21 mouse cellular contexts compared by ENCODE assay signal in the genomic region with DNA sequence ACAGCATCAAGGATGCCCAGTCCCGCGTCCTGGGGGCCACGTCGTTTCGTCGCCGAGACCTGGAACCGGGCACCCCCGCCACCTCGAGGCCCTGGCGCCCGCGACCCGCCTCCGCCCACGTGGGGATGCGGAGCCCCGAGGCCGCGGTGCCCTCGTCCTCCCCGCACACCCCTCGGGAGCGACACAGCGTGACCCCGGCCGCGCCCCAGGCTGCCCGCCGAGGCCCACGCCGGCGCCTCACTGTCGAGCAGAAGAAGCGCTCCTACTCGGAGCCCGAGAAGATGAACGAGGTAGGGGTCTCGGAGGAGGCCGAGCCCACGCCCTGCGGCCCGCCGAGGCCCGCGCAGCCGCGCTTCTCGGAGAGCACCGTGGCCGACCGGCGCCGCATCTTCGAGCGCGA.
A peak's percentile ranks its signal among the peaks of the same experiment; 100 is the strongest.
DNase-seq lines count a peak whose midpoint lies in the region; ATAC-seq lines count a peak whose summit lies in the region.
"Had no signal": no experiment of that assay in that cellular context is flagged by ENCODE, and none has a peak within 500 bp of the region (broad histone marks: within the 10 kb centered on the region; RNA-seq: fewer than 3 reads in every experiment).

No protein-coding gene starts in this region.

- peaks cover 19% of the 10 kb centered on the region for H3K4me1 ChIP-seq in heart, embryonic 10.5 days
- no peaks in the 10 kb centered on the region for H3K4me1 ChIP-seq in kidney, embryonic 16.5 days (ENCODE audit: insufficient read depth, low read length)
- H3K4me1 ChIP-seq in neural tube, embryonic 12.5 days: no peaks in the 10 kb centered on the region
- H3K4me1 ChIP-seq: megakaryocyte, embryonic 14.5 days; neural tube, embryonic 15.5 days had no signal

- no peak for DNase-seq in heart, embryonic 10.5 days (ENCODE audit: low spot score)
- DNase-seq in heart, postnatal 10 days: no peak
- no peak for DNase-seq in kidney, adult 9 months
- no peak for DNase-seq in neural tube, embryonic 10.5 days (ENCODE audit: extremely low spot score, low spot score)
- no peak for DNase-seq in gastrocnemius, postnatal 14 days
- DNase-seq: cerebellum, adult 18-20 months; cerebellum, postnatal 36 days; gastrocnemius, postnatal 10 days; heart, adult 18-20 months; heart, postnatal 14 days; kidney, adult 2 months; liver; lung, postnatal 14 days; thymus, adult 18-20 months; thymus, postnatal 4 days had no signal

- 0 out of 2 replicates have a peak, but pooled peaks cover 10% of the 10 kb centered on the region for H3K27me3 ChIP-seq in heart, embryonic 10.5 days (ENCODE audit: insufficient read depth, poor library complexity, severe bottlenecking)
- H3K27me3 ChIP-seq in kidney, embryonic 16.5 days (ENCODE audit: insufficient read depth, low read length): no peaks in the 10 kb centered on the region
- H3K27me3 ChIP-seq in neural tube, embryonic 12.5 days (replicated peaks): no peaks in the 10 kb centered on the region
- H3K27me3 ChIP-seq: neural tube, embryonic 15.5 days had no signal

- no peak overlapping the region for H3K9ac ChIP-seq in kidney, embryonic 16.5 days (replicated peaks; ENCODE audit: low read length)
- no peak overlapping the region for H3K9ac ChIP-seq in neural tube, embryonic 12.5 days
- H3K9ac ChIP-seq: neural tube, embryonic 15.5 days had no signal

- H3K27ac ChIP-seq in heart, embryonic 10.5 days: peak overlapping the region; percentile 42
- H3K27ac ChIP-seq in kidney, embryonic 16.5 days (ENCODE audit: low read length): no peak overlapping the region
- H3K27ac ChIP-seq in neural tube, embryonic 12.5 days: no peak overlapping the region
- H3K27ac ChIP-seq: neural tube, embryonic 15.5 days had no signal

- no peak overlapping the region for H3K4me2 ChIP-seq in kidney, embryonic 16.5 days (replicated peaks; ENCODE audit: low read depth, low read length)
- H3K4me2 ChIP-seq in neural tube, embryonic 12.5 days (replicated peaks): no peak overlapping the region
- H3K4me2 ChIP-seq: neural tube, embryonic 15.5 days had no signal

- ATAC-seq in kidney, embryonic 16.5 days (ENCODE audit: low FRiP score, low TSS enrichment): 0 out of 2 replicates have a peak, but pooled peaks have one; percentile 11
- ATAC-seq in neural tube, embryonic 12.5 days (ENCODE audit: low FRiP score, low read depth): 0 out of 2 replicates have a peak, but pooled peaks have one; percentile 17
- ATAC-seq in megakaryocyte, adult 5-6 weeks (ENCODE audit: poor library complexity, severe bottlenecking): no peak
- ATAC-seq: hindbrain, embryonic 16.5 days had no signal

- H3K4me3 ChIP-seq in heart, embryonic 10.5 days: no peak overlapping the region
- no peak overlapping the region for H3K4me3 ChIP-seq in kidney, embryonic 16.5 days (ENCODE audit: low read length)
- H3K4me3 ChIP-seq in neural tube, embryonic 12.5 days: no peak overlapping the region
- H3K4me3 ChIP-seq: megakaryocyte, embryonic 14.5 days; neural tube, embryonic 15.5 days had no signal

- peaks cover 76% of the 10 kb centered on the region for H3K36me3 ChIP-seq in heart, embryonic 10.5 days
- peaks cover 56% of the 10 kb centered on the region for H3K36me3 ChIP-seq in kidney, embryonic 16.5 days (ENCODE audit: insufficient read depth, low read length)
- peaks cover 37% of the 10 kb centered on the region for H3K36me3 ChIP-seq in neural tube, embryonic 12.5 days

- intact Hi-C loops in heart, postnatal 10 days (cut with DNase I): no loop called here
- intact Hi-C loops in gastrocnemius, postnatal 14 days (cut with DNase I; ENCODE audit: low total_unique reads): no loop called here

- H3K9me3 ChIP-seq in heart, embryonic 10.5 days: peaks cover 17% of the 10 kb centered on the region
- peaks cover 36% of the 10 kb centered on the region for H3K9me3 ChIP-seq in kidney, embryonic 16.5 days (ENCODE audit: low read length)
- H3K9me3 ChIP-seq in neural tube, embryonic 12.5 days: peaks cover 32% of the 10 kb centered on the region

- WGBS in heart, embryonic 10.5 days: 68% methylated on average over 57 of the region's 57 CpGs
- 87% methylated on average over 54 of the region's 57 CpGs for WGBS in kidney, embryonic 16.5 days
- 91% methylated on average over 57 of the region's 57 CpGs for WGBS in neural tube, embryonic 12.5 days
